Mouse (Mus musculus): ENCODE measurements around the gene Ly6g5c.

DNA sequence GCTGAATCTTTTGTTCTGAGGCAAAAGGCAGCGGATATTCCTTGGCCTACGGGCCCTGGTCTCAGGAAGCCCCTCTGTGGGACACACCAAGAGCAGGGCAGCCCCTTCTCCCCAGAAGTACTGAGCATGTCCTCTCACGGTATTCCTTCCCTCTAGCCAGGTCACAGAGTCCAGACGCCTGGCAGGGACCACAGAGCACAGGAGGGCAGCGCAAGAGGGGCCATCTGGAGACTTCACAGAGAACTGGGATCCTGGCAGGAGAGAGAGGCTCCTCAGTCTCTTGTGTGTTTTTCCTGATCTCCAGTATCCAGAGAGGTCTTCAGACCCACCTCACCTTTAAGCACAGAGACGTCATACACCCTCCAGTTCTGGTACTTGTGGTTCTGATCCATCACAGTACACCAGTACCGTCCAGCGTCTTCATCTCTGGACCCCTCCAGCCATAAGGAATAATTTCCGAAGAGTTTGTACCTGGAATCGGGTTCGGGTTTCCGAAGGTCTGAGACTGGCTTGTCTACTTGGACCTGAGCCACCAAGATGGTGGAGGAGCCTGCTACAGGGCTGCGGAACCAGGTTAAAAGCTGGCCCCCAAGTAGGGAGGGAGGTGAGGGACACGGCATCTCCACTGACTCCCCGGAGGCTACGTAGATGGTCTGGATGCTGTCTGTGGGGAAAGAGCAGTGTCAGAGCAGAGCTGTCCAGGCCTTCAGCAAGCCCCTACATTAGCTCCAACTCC lies 25.1 kb upstream of the Ly6g5c start:
- no peak for TF ChIP-seq POLR2A (IDR thresholded peaks at IDR 0.05; ENCODE audit: insufficient read depth, low read depth, low read length)
- no peak for TF ChIP-seq CTCF (IDR thresholded peaks at IDR 0.05)

All from heart, adult 2 months (tissue).